Mouse (Mus musculus) hindbrain, embryonic 16.5 days (tissue): Measurements from ENCODE around the gene Atp6v0b. TPM values are rescaled to one million over a fixed set of nuclear protein-coding genes. Genes with fewer than 3 reads are reported as not detected.
A peak's percentile ranks its signal among the peaks of the same experiment; 100 is the strongest.

Source experiments
- ATAC-seq: fragments of 200-750 bp; cut with Nextera tagmentation; 2 replicates; pipeline ENCODE4 v1.8.0; 2017; ENCODE audit warnings: moderate TSS enrichment, moderate library complexity
- H3K27ac ChIP-seq: fragments of 300-500 bp; sonication (generic); 2 replicates; pipeline ENCODE4 v1.5.1; 2014; ENCODE audit warnings: low read depth, mild to moderate bottlenecking, control low read depth, low read length, moderate library complexity
- H3K27me3 ChIP-seq: fragments of 300-500 bp; sonication (generic); replicated peaks from 2 replicates; pipeline ENCODE4 v1.6.1; 2014; ENCODE audit warnings: low read length; ENCODE audit not compliant: control insufficient read depth, insufficient read depth
- H3K36me3 ChIP-seq: fragments of 300-500 bp; sonication (generic); 2 replicates; pipeline ENCODE4 v1.6.1; 2014; ENCODE audit warnings: mild to moderate bottlenecking, low read length, moderate library complexity, mixed read lengths; ENCODE audit not compliant: control insufficient read depth, insufficient read depth
- H3K4me1 ChIP-seq: fragments of 300-500 bp; sonication (generic); 2 replicates; pipeline ENCODE4 v1.6.1; 2014; ENCODE audit warnings: low read depth, low read length; ENCODE audit not compliant: control insufficient read depth, insufficient read depth
- H3K4me2 ChIP-seq: fragments of 300-500 bp; sonication (generic); 2 replicates; pipeline ENCODE4 v1.6.1; 2014; ENCODE audit warnings: mild to moderate bottlenecking, low read length, control low read depth, moderate library complexity
- H3K4me3 ChIP-seq: fragments of 300-500 bp; sonication (generic); 2 replicates; pipeline ENCODE4 v1.5.1; 2014; ENCODE audit warnings: mild to moderate bottlenecking, low read length, control low read depth, moderate library complexity
- H3K9ac ChIP-seq: fragments of 300-500 bp; sonication (generic); 2 replicates; pipeline ENCODE4 v1.6.1; 2014; ENCODE audit warnings: low read depth, mild to moderate bottlenecking, control low read depth, low read length, moderate library complexity
- H3K9me3 ChIP-seq: fragments of 300-500 bp; sonication (generic); 2 replicates; pipeline ENCODE4 v1.6.1; 2014; ENCODE audit warnings: mild to moderate bottlenecking, low read length, moderate library complexity; ENCODE audit not compliant: control insufficient read depth
- WGBS: fragments of 180-500 bp; shearing (Covaris S2); extraction: QIAGEN DNeasy Blood & Tissue Kit; methylation state at CpG from one replicate; pipeline ENCODE4 v1.1.7; 2014; 5-methylcytosine and 5-hydroxymethylcytosine counted together
- polyA plus RNA-seq: library from polyadenylated mRNA; unstranded; fragments of >200 nt; fragmentation: Nextera tagmentation; extraction: Ambion mirVana; gene quantifications from 2 replicates; pipeline ENCODE4 v1.2.1, GENCODE M21; 2015

Gene Atp6v0b
- polyA plus RNA-seq, 1 experiment from 2014 or later, result 701 TPM

DNA sequence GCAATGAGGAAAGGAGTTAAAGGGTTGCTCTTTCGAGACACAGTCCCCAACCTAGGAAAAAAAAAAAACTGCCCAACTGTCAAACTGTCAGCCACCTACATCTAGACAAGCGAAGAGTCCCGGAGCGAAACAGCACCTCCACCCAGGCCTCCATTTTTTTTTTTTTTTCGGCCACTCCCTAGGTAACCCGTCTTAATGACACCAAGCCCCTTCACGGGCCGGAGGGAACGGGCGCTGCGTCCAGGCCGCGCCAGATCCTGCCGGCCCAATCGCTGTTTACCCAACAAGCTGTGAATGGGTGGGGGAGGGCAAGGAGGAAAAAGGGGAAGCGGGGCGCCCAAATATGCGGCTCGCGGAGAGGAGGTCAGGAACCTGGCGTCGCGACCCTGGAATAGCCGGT, 489 bp downstream of the Atp6v0b start:
- Histone ChIP-seq H3K4me1 (peaks cover 43% of the 10 kb centered on the region), H3K4me2 (peak overlapping the region; percentile 86), H3K9ac (peak overlapping the region; percentile 98), H3K4me3 (peak overlapping the region; percentile 94), H3K27ac (peak overlapping the region; percentile 66), H3K27me3 (no peaks in the 10 kb centered on the region), H3K36me3 (peaks cover 9% of the 10 kb centered on the region; the same call in 1 of the 2 replicates), H3K9me3 (no peaks in the 10 kb centered on the region)
- WGBS, result 2% methylated on average over 23 of the region's 24 CpGs
- ATAC-seq, result no peak

- Histone ChIP-seq H3K9me3 (no peaks in the 10 kb centered on the region), H3K4me2 (peak overlapping the region; percentile 86), H3K36me3 (peaks cover 11% of the 10 kb centered on the region), H3K9ac (peak overlapping the region; percentile 98), H3K27me3 (no peaks in the 10 kb centered on the region), H3K4me1 (peaks cover 45% of the 10 kb centered on the region), H3K27ac (no peak overlapping the region), H3K4me3 (peak overlapping the region; percentile 94)
- 76% methylated on average over 9 of the region's 9 CpGs for whole genome bisulfite sequencing
- no peak for ATAC-seq
These were observed 1.1 kb downstream of the Atp6v0b start for GRCm38 (mm10) chr4:117885994-117886393.

- no peaks in the 10 kb centered on the region for H3K27me3 ChIP-seq
- H3K4me3 ChIP-seq, result no peak overlapping the region
- 96% methylated on average over 10 of the region's 10 CpGs for WGBS
- peaks cover 14% of the 10 kb centered on the region for H3K36me3 ChIP-seq
- peaks cover 42% of the 10 kb centered on the region for H3K4me1 ChIP-seq
- no peaks in the 10 kb centered on the region for H3K9me3 ChIP-seq
- ATAC-seq, result no peak
- no peak overlapping the region for H3K4me2 ChIP-seq
- no peak overlapping the region for H3K27ac ChIP-seq
- H3K9ac ChIP-seq, result no peak overlapping the region
These were observed 2.0 kb downstream of the Atp6v0b start for GRCm38 (mm10) chr4:117885093-117885492.

DNA sequence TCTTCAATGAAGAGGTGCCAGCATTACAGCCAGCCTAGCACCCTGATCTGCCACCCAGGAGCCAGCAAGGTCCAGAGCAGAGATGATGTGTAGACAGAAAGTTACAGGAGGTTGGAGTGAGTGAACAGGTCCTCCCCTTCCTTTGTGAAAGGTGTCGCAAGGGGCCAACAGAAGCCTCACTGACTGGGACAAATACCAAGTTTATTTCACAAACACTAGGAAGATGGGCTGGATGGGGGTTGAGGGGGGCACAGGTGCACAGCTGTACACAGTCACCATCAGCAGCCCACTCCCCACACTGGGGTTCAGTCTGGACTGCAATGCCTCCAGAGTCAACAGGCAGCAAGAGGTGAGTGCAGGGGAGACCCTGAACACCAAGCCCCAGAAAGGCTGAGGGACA, 3.0 kb downstream of the Atp6v0b start:
- peaks cover 42% of the 10 kb centered on the region for H3K4me1 ChIP-seq
- 85% methylated on average over 1 of the region's 1 CpGs for WGBS

DNA sequence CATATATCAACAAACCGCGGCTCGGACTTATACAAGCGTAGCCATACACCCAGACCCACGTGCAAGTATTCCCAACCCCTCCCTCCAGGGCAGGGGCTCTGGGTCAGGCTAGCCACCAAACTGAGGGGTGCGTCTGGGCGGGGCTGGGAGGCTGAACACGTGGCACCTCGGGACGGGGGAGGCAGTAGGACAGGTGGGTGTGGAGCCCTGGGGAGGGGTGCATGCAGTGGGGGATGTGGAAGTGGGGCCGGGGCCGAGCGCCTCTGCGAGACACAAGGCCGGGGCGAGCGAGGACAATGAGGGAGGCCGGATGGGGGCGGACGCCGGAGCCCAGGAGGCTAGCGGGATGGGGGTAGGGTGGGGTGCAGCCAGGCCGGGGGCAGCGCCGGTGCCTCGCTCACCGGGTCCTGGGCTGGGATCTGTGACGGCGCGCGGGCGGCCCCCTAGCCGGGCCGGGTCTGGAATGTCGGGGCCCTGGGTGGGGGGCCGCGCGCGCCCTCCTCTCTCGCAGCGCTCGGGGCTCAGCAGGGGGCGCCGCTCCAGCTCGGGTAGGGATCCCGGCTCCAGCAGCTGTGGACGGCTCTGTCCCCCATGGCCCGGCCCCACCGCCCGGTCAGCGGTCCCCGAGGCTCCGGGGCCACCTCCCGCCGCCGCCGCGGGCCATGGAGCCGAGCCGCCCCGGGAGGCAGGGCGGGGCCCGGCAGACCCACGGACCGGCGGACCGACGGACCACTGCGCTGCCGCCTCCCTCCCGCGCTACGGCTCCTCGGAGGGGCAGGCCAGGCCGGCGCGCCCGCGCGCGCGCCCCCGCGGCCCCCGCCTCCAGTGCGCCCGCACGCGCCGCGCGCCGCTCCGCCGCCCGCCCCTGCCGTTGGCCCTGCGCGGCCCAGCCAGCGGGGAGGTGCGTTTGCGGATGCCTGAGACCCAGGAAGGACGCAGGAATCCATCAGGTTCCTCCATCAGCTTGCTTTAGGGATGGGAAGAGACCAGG, 4.1 kb downstream of the Atp6v0b start, which contains the start of gene B4galt2:
Gene B4galt2, minus strand, starts transcription at position 787 of the 991 bp plus-strand sequence.
- Histone ChIP-seq H3K9ac (peak within 1 kb of the TSS; percentile 97), H3K4me1 (peaks cover 42% of the 10 kb centered on the region), H3K4me2 (peak within 1 kb of the TSS; percentile 87), H3K9me3 (no peaks in the 10 kb centered on the region), H3K36me3 (peaks cover 9% of the 10 kb centered on the region), H3K4me3 (peak within 1 kb of the TSS; percentile 84), H3K27ac (peak within 1 kb of the TSS; percentile 82), H3K27me3 (no peaks in the 10 kb centered on the region)
- WGBS, result under 1% methylated on average over 61 of the region's 103 CpGs
- ATAC-seq, result peak; percentile 51

More for the DNA sequence above, 3.0 kb downstream of the Atp6v0b start:
- H3K9me3 ChIP-seq, result no peaks in the 10 kb centered on the region
- H3K36me3 ChIP-seq, result peaks cover 9% of the 10 kb centered on the region
- peak overlapping the region; percentile 84 for H3K4me3 ChIP-seq
- H3K4me2 ChIP-seq, result peak overlapping the region; percentile 87
- H3K27me3 ChIP-seq, result no peaks in the 10 kb centered on the region
- H3K27ac ChIP-seq, result no peak overlapping the region
- no peak for ATAC-seq
- peak overlapping the region; percentile 97; the same call in 1 of the 2 replicates for H3K9ac ChIP-seq

GRCm38 (mm10) chr4:117878703-117879102, 8.4 kb downstream of the Atp6v0b start:
- Histone ChIP-seq H3K4me2 (no peak overlapping the region), H3K4me1 (peaks cover 18% of the 10 kb centered on the region), H3K27me3 (no peaks in the 10 kb centered on the region), H3K4me3 (no peak overlapping the region), H3K9me3 (no peaks in the 10 kb centered on the region), H3K27ac (no peak overlapping the region), H3K36me3 (peaks cover 26% of the 10 kb centered on the region), H3K9ac (no peak overlapping the region)
- ATAC-seq, result no peak
- WGBS, result 80% methylated on average over 5 of the region's 5 CpGs

DNA sequence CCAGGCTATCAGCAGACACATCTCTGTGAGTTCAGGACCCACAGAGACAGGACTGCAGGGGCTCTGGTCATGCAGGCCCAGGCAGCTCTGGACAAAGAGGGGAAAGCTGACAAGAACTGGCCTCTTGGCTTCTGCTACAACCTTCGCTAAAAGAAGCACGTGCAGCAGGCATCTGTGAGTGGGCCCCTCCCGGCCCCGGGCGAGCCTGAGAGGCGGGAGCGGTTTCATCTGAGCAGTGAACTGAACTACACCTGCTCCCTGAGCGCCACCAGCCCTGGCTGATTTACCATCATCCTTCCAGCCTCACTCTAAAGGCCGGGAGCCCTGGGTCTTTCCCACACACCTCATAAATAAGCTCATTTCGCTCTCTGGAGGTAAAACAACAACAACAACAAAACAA, 8.8 kb downstream of the Atp6v0b start:
- no peaks in the 10 kb centered on the region for H3K27me3 ChIP-seq
- WGBS, result 67% methylated on average over 10 of the region's 10 CpGs
- peaks cover 15% of the 10 kb centered on the region for H3K4me1 ChIP-seq
- H3K9me3 ChIP-seq, result no peaks in the 10 kb centered on the region
- peaks cover 29% of the 10 kb centered on the region for H3K36me3 ChIP-seq
- ATAC-seq, result no peak
- no peak overlapping the region for H3K27ac ChIP-seq
- peak overlapping the region; percentile 8; the same call in 1 of the 2 replicates for H3K9ac ChIP-seq
- no peak overlapping the region for H3K4me3 ChIP-seq
- H3K4me2 ChIP-seq, result no peak overlapping the region

DNA sequence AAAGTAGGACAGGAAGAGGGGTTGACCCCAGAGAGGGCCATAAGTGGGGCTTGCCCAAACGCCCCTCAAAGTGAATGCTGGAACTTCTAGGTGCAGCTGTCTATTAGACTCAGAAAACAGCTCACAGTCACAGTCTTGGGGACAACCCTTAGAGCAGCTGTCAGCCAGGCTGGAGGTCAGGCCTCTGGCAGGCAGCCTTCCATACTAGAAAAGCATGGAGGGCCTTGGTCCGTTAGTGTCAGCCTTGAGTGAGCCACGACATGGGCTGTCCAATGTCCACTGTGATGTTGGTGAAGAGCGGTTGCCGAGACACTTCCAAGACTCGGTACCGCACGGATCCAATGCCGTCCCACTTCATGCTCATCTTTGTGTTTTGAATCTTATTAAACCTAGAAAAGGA, 13.5 kb downstream of the Atp6v0b start:
- WGBS, result 90% methylated on average over 9 of the region's 9 CpGs
- ATAC-seq, result no peak
- Histone ChIP-seq H3K4me2 (no peak overlapping the region), H3K9ac (no peak overlapping the region), H3K4me3 (no peak overlapping the region), H3K27ac (no peak overlapping the region), H3K4me1 (peaks cover 3% of the 10 kb centered on the region; the same call in 1 of the 2 replicates), H3K36me3 (peaks cover 28% of the 10 kb centered on the region), H3K27me3 (no peaks in the 10 kb centered on the region), H3K9me3 (no peaks in the 10 kb centered on the region)

- no peaks in the 10 kb centered on the region for H3K27me3 ChIP-seq
These were observed 14.7 kb downstream of the Atp6v0b start, which contains the start of gene Ccdc24 for GRCm38 (mm10) chr4:117872471-117872886. Gene Ccdc24 (minus strand): TSS chr4:117872557.

More at GRCm38 (mm10) chr4:117872471-117872886, 14.7 kb downstream of the Atp6v0b start, which contains the start of gene Ccdc24:
- peaks cover 5% of the 10 kb centered on the region; the same call in 1 of the 2 replicates for H3K4me1 ChIP-seq
- H3K27ac ChIP-seq, result no peak within 1 kb of the TSS
- whole genome bisulfite sequencing, result 9% methylated on average over 14 of the region's 14 CpGs
- H3K4me2 ChIP-seq, result peak within 1 kb of the TSS; percentile 20
- no peak within 1 kb of the TSS for H3K4me3 ChIP-seq
- no peak for ATAC-seq
- H3K36me3 ChIP-seq, result peaks cover 26% of the 10 kb centered on the region
- no peaks in the 10 kb centered on the region for H3K9me3 ChIP-seq
- H3K9ac ChIP-seq, result 0 out of 2 replicates have a peak within 1 kb of the TSS, but pooled peaks have one; percentile 1
